Mouse (Mus musculus): ENCODE results near the gene Igsf11. TPM values are rescaled to one million over a fixed set of nuclear protein-coding genes. Genes with fewer than 3 reads are reported as not detected.

Igsf11 gene
- total RNA-seq, 2 experiments from 2014 or later = 0.19 to 0.32 TPM

Other genes with a start within 250 kb of the Igsf11 start
- gene Arhgap31, start 179.4 kb upstream of the Igsf11 start, total RNA-seq (2021) = 10 to 100 TPM; 12.9 to 15.9 TPM
- 1 to 10 TPM; 3.5 to 4.3 TPM for gene B4galt4, start 150.4 kb upstream of the Igsf11 start, total RNA-seq (2021)
- gene Upk1b, start 92.3 kb upstream of the Igsf11 start, total RNA-seq (2021) = not detected
- not detected for gene 4930435E12Rik, start 63.9 kb upstream of the Igsf11 start, total RNA-seq (2021)